Mouse (Mus musculus): ENCODE data around the gene Slc12a5. TPM values are rescaled to one million over a fixed set of nuclear protein-coding genes. Genes with fewer than 3 reads are reported as not detected.

Slc12a5 gene
- polyA plus RNA-seq, 1 experiment from 2014 or later, result 0.84 TPM

GRCm38 (mm10) chr2:165010351-165010750 is 49.7 kb downstream of the Slc12a5 start:
- Histone ChIP-seq H3K4me3 (ENCODE audit: low read depth, low read length) (no peak overlapping the region), H3K9me3 (ENCODE audit: low read length) (no peaks in the 10 kb centered on the region), H3K27me3 (replicated peaks; ENCODE audit: insufficient read depth, low read length) (no peaks in the 10 kb centered on the region), H3K9ac (replicated peaks; ENCODE audit: low read depth) (no peak overlapping the region), H3K36me3 (ENCODE audit: insufficient read depth, low read length) (peaks cover 41% of the 10 kb centered on the region), H3K4me1 (ENCODE audit: insufficient read depth, low read depth, low read length) (no peaks in the 10 kb centered on the region), H3K4me2 (replicated peaks; ENCODE audit: low read depth, low read length) (no peak overlapping the region), H3K27ac (ENCODE audit: low read length) (no peak overlapping the region)
- TF ChIP-seq EP300 (IDR thresholded peaks at IDR 0.05), result no peak
- no peak for TF ChIP-seq CTCF (IDR thresholded peaks at IDR 0.05)
- 81% methylated on average over 10 of the region's 10 CpGs for WGBS
- DNase-seq (ENCODE audit: low spot score), result no peak
- no peak for ATAC-seq

GRCm38 (mm10) chr2:165014935-165015334 is 54.3 kb downstream of the Slc12a5 start:
- TF ChIP-seq CTCF (IDR thresholded peaks at IDR 0.05) (no peak), EP300 (IDR thresholded peaks at IDR 0.05) (no peak)
- WGBS, result 86% methylated on average over 5 of the region's 5 CpGs
- no peak for DNase-seq (ENCODE audit: low spot score)
- Histone ChIP-seq H3K4me3 (ENCODE audit: low read depth, low read length) (no peak overlapping the region), H3K36me3 (ENCODE audit: insufficient read depth, low read length) (peaks cover 14% of the 10 kb centered on the region), H3K27ac (ENCODE audit: low read length) (no peak overlapping the region), H3K4me2 (replicated peaks; ENCODE audit: low read depth, low read length) (no peak overlapping the region), H3K9me3 (ENCODE audit: low read length) (no peaks in the 10 kb centered on the region), H3K9ac (replicated peaks; ENCODE audit: low read depth) (no peak overlapping the region), H3K27me3 (replicated peaks; ENCODE audit: insufficient read depth, low read length) (no peaks in the 10 kb centered on the region), H3K4me1 (ENCODE audit: insufficient read depth, low read depth, low read length) (no peaks in the 10 kb centered on the region)
- no peak for ATAC-seq

GRCm38 (mm10) chr2:165020490-165020889 is 59.9 kb downstream of the Slc12a5 start:
- no peak overlapping the region for H3K4me3 ChIP-seq (ENCODE audit: low read depth, low read length)
- ATAC-seq (no peak), DNase-seq (ENCODE audit: low spot score) (no peak)
- TF ChIP-seq CTCF (IDR thresholded peaks at IDR 0.05), result no peak
- TF ChIP-seq EP300 (IDR thresholded peaks at IDR 0.05), result no peak
- no peak overlapping the region for H3K27ac ChIP-seq (ENCODE audit: low read length)
- H3K4me1 ChIP-seq (ENCODE audit: insufficient read depth, low read depth, low read length), result no peaks in the 10 kb centered on the region
- H3K9me3 ChIP-seq (ENCODE audit: low read length), result no peaks in the 10 kb centered on the region
- H3K9ac ChIP-seq (replicated peaks; ENCODE audit: low read depth), result no peak overlapping the region
- H3K4me2 ChIP-seq (replicated peaks; ENCODE audit: low read depth, low read length), result no peak overlapping the region
- H3K36me3 ChIP-seq (ENCODE audit: insufficient read depth, low read length), result no peaks in the 10 kb centered on the region
- H3K27me3 ChIP-seq (replicated peaks; ENCODE audit: insufficient read depth, low read length), result no peaks in the 10 kb centered on the region
- WGBS, result 87% methylated on average over 3 of the region's 3 CpGs

GRCm38 (mm10) chr2:165027163-165027562 is 66.6 kb downstream of the Slc12a5 start:
- Histone ChIP-seq H3K4me2 (replicated peaks; ENCODE audit: low read depth, low read length) (no peak overlapping the region), H3K4me3 (ENCODE audit: low read depth, low read length) (no peak overlapping the region), H3K4me1 (ENCODE audit: insufficient read depth, low read depth, low read length) (no peaks in the 10 kb centered on the region), H3K27me3 (replicated peaks; ENCODE audit: insufficient read depth, low read length) (no peaks in the 10 kb centered on the region), H3K9ac (replicated peaks; ENCODE audit: low read depth) (no peak overlapping the region), H3K27ac (ENCODE audit: low read length) (no peak overlapping the region), H3K36me3 (ENCODE audit: insufficient read depth, low read length) (no peaks in the 10 kb centered on the region), H3K9me3 (ENCODE audit: low read length) (no peaks in the 10 kb centered on the region)
- ATAC-seq (no peak), DNase-seq (ENCODE audit: low spot score) (no peak)
- TF ChIP-seq EP300 (IDR thresholded peaks at IDR 0.05), result no peak
- no peak for TF ChIP-seq CTCF (IDR thresholded peaks at IDR 0.05)
- 61% methylated on average over 1 of the region's 1 CpGs for WGBS

- H3K36me3 ChIP-seq (ENCODE audit: insufficient read depth, low read length), result no peaks in the 10 kb centered on the region
- no peaks in the 10 kb centered on the region for H3K27me3 ChIP-seq (replicated peaks; ENCODE audit: insufficient read depth, low read length)
- 28% methylated on average over 3 of the region's 3 CpGs for WGBS
- ATAC-seq, result no peak
- H3K4me3 ChIP-seq (ENCODE audit: low read depth, low read length), result no peak overlapping the region
- TF ChIP-seq EP300 (IDR thresholded peaks at IDR 0.05) (no peak), CTCF (IDR thresholded peaks at IDR 0.05) (peak; percentile 59)
- H3K4me2 ChIP-seq (replicated peaks; ENCODE audit: low read depth, low read length), result no peak overlapping the region
- H3K27ac ChIP-seq (ENCODE audit: low read length), result no peak overlapping the region
- peaks cover 8% of the 10 kb centered on the region; the same call in 1 of the 2 replicates for H3K4me1 ChIP-seq (ENCODE audit: insufficient read depth, low read depth, low read length)
- H3K9me3 ChIP-seq (ENCODE audit: low read length), result no peaks in the 10 kb centered on the region
- DNase-seq (ENCODE audit: low spot score), result peak; percentile 30
- H3K9ac ChIP-seq (replicated peaks; ENCODE audit: low read depth), result no peak overlapping the region
Measured at GRCm38 (mm10) chr2:165032533-165032932, 71.9 kb downstream of the Slc12a5 start.

- peak overlapping the region; percentile 85; the same call in 1 of the 2 replicates for H3K4me3 ChIP-seq (ENCODE audit: low read depth, low read length)
- H3K4me2 ChIP-seq (replicated peaks; ENCODE audit: low read depth, low read length), result peak overlapping the region; percentile 87
- H3K36me3 ChIP-seq (ENCODE audit: insufficient read depth, low read length), result no peaks in the 10 kb centered on the region
- H3K27me3 ChIP-seq (replicated peaks; ENCODE audit: insufficient read depth, low read length), result no peaks in the 10 kb centered on the region
- no peaks in the 10 kb centered on the region for H3K9me3 ChIP-seq (ENCODE audit: low read length)
- H3K9ac ChIP-seq (replicated peaks; ENCODE audit: low read depth), result 0 out of 2 replicates have a peak overlapping the region, but pooled peaks have one; percentile 65
- peaks cover 8% of the 10 kb centered on the region; the same call in 1 of the 2 replicates for H3K4me1 ChIP-seq (ENCODE audit: insufficient read depth, low read depth, low read length)
- 24% methylated on average over 6 of the region's 6 CpGs for WGBS
- TF ChIP-seq CTCF (IDR thresholded peaks at IDR 0.05), result no peak
- no peak for TF ChIP-seq EP300 (IDR thresholded peaks at IDR 0.05)
- DNase-seq (ENCODE audit: low spot score) (no peak), ATAC-seq (no peak)
- H3K27ac ChIP-seq (ENCODE audit: low read length), result no peak overlapping the region
Measured at GRCm38 (mm10) chr2:165033306-165033705, 72.7 kb downstream of the Slc12a5 start.
